Mouse (Mus musculus) embryonic facial prominence, embryonic 13.5 days (tissue): ENCODE results near the gene Slc24a1. TPM values are rescaled to one million over a fixed set of nuclear protein-coding genes. Genes with fewer than 3 reads are reported as not detected.
A peak's percentile ranks its signal among the peaks of the same experiment; 100 is the strongest.

ENCODE experiments used
- ATAC-seq: fragments of 200-750 bp; cut with Nextera tagmentation; 2 replicates; pipeline ENCODE4 v1.8.0; 2017; ENCODE audit warnings: low read depth; ENCODE audit not compliant: insufficient number of reproducible peaks, insufficient read depth, low FRiP score, low TSS enrichment
- H3K27ac ChIP-seq: fragments of 300-500 bp; sonication (generic); 2 replicates; pipeline ENCODE4 v1.5.1; 2015; ENCODE audit warnings: moderate library complexity, mild to moderate bottlenecking, inconsistent platforms
- H3K27me3 ChIP-seq: fragments of 300-500 bp; sonication (generic); 2 replicates; pipeline ENCODE4 v1.6.1; 2015; ENCODE audit warnings: mild to moderate bottlenecking, inconsistent platforms
- H3K36me3 ChIP-seq: fragments of 300-500 bp; sonication (generic); 2 replicates; pipeline ENCODE4 v1.6.1; 2015; ENCODE audit warnings: mild to moderate bottlenecking, inconsistent platforms
- H3K4me1 ChIP-seq: fragments of 300-500 bp; sonication (generic); 2 replicates; pipeline ENCODE4 v1.6.1; 2015; ENCODE audit warnings: inconsistent platforms
- H3K4me2 ChIP-seq: fragments of 300-500 bp; sonication (generic); 2 replicates; pipeline ENCODE4 v1.6.1; 2015; ENCODE audit warnings: moderate library complexity, mild to moderate bottlenecking, inconsistent platforms
- H3K4me3 ChIP-seq: fragments of 300-500 bp; sonication (generic); 2 replicates; pipeline ENCODE4 v1.5.1; 2015; ENCODE audit warnings: mild to moderate bottlenecking, inconsistent platforms
- H3K9ac ChIP-seq: fragments of 300-500 bp; sonication (generic); 2 replicates; pipeline ENCODE4 v1.6.1; 2015; ENCODE audit warnings: mild to moderate bottlenecking, inconsistent platforms
- H3K9me3 ChIP-seq: fragments of 300-500 bp; sonication (generic); 2 replicates; pipeline ENCODE4 v1.6.1; 2016; ENCODE audit warnings: inconsistent platforms
- WGBS: fragments of 180-500 bp; shearing (Covaris S2); methylation state at CpG from one replicate; pipeline ENCODE4 v1.1.7; 2015; ENCODE audit warnings: mixed read lengths; 5-methylcytosine and 5-hydroxymethylcytosine counted together
- microRNA-seq: library from miRNA; unstranded; fragments of <30 nt; microRNA quantifications from one replicate; pipeline ENCODE4, GENCODE M21; 2016
- polyA plus RNA-seq: library from polyadenylated mRNA; unstranded; fragments of >200 nt; fragmentation: Nextera tagmentation; extraction: Ambion mirVana; gene quantifications from 2 replicates; pipeline ENCODE4 v1.2.1, GENCODE M21; 2015

The Slc24a1 gene
- polyA plus RNA-seq, 1 experiment from 2014 or later, result not detected

DNA sequence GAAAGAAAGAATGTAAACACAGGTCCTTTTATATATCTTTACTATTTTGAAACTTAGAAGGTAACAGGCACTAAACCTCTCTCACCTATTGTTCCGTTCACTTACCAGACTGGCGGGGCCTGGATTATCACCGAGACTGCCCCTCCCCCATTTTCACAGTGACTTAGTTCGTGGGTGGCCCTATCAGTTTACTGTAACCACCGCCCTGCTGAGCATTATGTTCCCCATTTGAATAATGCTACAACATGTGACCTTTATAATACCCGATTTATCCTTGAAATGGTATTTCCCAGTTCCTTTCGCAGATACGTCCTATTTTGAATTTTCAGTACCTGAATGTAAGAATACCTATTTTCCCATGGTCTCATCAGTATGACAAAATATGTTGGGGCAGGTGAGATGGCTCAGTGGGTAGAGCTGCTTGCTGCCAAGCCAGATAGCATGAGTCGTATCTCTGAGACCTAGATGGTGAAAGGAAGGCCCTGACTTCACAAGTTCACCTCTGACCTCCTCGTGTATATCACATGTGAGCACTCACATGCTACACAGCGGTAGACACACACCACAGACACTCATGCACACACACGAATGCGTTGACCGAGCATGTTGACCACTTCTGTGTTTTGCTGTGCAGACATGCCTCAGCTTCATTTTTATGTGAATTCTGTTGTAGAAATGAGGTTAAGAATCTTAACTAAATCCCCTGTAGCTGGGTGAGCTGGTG, 46.3 kb downstream of the Slc24a1 start:
- Histone ChIP-seq H3K9me3 (no peaks in the 10 kb centered on the region), H3K4me3 (no peak overlapping the region), H3K4me1 (no peaks in the 10 kb centered on the region), H3K27me3 (no peaks in the 10 kb centered on the region), H3K4me2 (no peak overlapping the region), H3K9ac (no peak overlapping the region), H3K27ac (no peak overlapping the region), H3K36me3 (peaks cover 23% of the 10 kb centered on the region; the same call in 1 of the 2 replicates)
- 84% methylated on average over 14 of the region's 14 CpGs for WGBS
- no peak for ATAC-seq

DNA sequence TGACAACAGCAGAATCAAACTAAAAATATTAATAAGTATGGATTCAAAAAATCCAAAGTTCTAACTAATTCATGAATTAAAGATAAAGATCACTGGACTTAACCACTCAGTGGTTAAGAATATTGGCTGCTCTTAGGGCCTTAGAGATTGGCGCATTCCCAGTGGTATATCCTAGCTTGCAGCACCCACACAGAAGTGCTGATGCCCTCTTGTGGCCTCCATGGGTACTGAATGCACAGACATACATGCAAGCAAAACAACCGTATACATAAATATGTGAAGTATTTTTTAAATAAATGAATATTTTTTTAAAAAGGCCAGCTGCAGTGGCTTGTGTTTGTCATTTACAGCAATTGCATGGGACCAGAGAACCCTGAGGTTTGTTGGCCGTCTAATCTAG, 48.0 kb downstream of the Slc24a1 start:
- Histone ChIP-seq H3K27me3 (no peaks in the 10 kb centered on the region), H3K9me3 (no peaks in the 10 kb centered on the region), H3K9ac (no peak overlapping the region), H3K4me3 (no peak overlapping the region), H3K4me2 (no peak overlapping the region), H3K36me3 (peaks cover 26% of the 10 kb centered on the region), H3K4me1 (no peaks in the 10 kb centered on the region), H3K27ac (no peak overlapping the region)
- 56% methylated on average over 3 of the region's 3 CpGs for WGBS
- no peak for ATAC-seq

DNA sequence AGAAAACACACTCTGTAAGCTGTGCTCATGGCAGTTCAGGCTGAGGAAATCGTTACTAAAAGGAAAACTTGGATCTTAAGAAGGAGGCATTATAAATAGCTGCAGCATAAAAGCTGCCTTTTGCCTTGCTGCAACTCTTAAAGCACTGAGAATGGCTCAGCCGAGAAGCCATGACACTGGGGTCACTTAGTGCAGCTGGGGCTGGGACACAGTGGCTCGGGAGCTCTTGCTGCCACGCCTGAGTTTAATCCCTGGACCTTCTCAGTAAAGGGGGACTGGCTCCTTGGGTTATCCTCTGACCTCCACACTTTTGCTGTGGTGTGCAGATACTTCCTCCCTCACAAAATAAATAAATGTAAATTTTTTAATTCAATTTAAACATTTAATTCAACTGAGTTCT, 48.5 kb downstream of the Slc24a1 start:
- no peak for ATAC-seq
- WGBS, result 39% methylated on average over 4 of the region's 4 CpGs

DNA sequence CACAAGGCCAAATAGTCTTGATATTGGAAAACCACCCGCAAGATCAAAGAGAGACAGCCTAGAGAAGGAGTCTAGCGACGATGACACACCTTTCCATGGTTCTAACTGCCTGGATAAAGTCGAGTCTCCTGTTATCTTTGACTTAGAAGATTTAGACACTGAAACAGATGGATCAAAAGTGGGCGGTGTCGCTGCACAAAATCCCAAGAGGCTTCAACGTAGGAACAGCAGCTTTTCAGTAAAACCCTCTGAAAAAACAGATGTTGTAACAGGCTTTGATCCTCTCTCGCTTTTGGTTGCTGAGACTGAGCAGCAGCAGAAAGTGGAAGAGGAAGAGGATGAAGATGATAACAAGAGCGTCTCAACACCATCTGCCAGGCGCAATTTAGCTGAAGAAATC, 54.8 kb downstream of the Slc24a1 start:
- no peak overlapping the region for H3K9ac ChIP-seq
- H3K4me1 ChIP-seq, result no peaks in the 10 kb centered on the region
- H3K4me3 ChIP-seq, result no peak overlapping the region
- no peaks in the 10 kb centered on the region for H3K9me3 ChIP-seq
- no peak overlapping the region for H3K4me2 ChIP-seq
- ATAC-seq, result no peak
- peaks cover 31% of the 10 kb centered on the region for H3K36me3 ChIP-seq
- H3K27ac ChIP-seq, result no peak overlapping the region
- WGBS, result 85% methylated on average over 10 of the region's 10 CpGs
- no peaks in the 10 kb centered on the region for H3K27me3 ChIP-seq

More for the DNA sequence above, 48.5 kb downstream of the Slc24a1 start:
- no peak overlapping the region for H3K9ac ChIP-seq
- no peak overlapping the region for H3K4me2 ChIP-seq
- H3K4me3 ChIP-seq, result no peak overlapping the region
- no peaks in the 10 kb centered on the region for H3K4me1 ChIP-seq
- H3K27ac ChIP-seq, result peak overlapping the region; percentile 5; the same call in 1 of the 2 replicates
- H3K27me3 ChIP-seq, result no peaks in the 10 kb centered on the region
- no peaks in the 10 kb centered on the region for H3K9me3 ChIP-seq
- H3K36me3 ChIP-seq, result peaks cover 31% of the 10 kb centered on the region

DNA sequence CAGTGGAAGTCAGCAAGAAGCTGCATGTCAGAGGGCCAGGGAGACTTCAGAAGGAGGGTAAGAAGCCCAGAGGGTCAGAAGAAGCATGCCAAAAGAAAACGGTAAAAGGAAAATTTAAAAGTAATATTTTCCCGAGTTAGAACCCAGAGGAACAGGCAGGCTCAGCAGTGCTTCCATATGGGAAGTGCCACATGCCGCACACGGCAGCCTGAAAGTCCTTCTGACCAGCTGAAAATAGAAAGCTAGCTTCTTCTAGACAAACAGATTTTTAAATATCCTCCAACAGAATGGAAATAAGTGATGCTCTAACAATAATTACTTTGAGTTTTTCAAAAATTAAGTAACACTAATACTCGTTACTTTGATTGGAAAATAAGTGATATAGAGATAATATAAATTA, 65.4 kb downstream of the Slc24a1 start:
- Histone ChIP-seq H3K4me3 (no peak overlapping the region), H3K36me3 (peaks cover 8% of the 10 kb centered on the region), H3K27ac (no peak overlapping the region), H3K9me3 (no peaks in the 10 kb centered on the region), H3K9ac (no peak overlapping the region), H3K4me2 (no peak overlapping the region), H3K4me1 (no peaks in the 10 kb centered on the region), H3K27me3 (no peaks in the 10 kb centered on the region)
- no peak for ATAC-seq
- WGBS, result 80% methylated on average over 5 of the region's 5 CpGs

Small RNA genes lying within 50 kb of the gene (microRNA-seq; reads per million reads assigned to microRNA genes)
- not detected for gene Gm25640

Other genes with a start within 250 kb of the Slc24a1 start
- gene Rab11a, start 213.8 kb downstream of the Slc24a1 start, polyA plus RNA-seq, result 293 and 330 TPM in 2 replicates
- gene Dennd4a, start 140.3 kb downstream of the Slc24a1 start, polyA plus RNA-seq, result 10.8 and 12.3 TPM in 2 replicates
- gene Ints14, start 9.3 kb upstream of the Slc24a1 start, polyA plus RNA-seq, result 51.6 and 58.3 TPM in 2 replicates
- 91.3 and 92.1 TPM in 2 replicates for gene Hacd3, start 70.1 kb upstream of the Slc24a1 start, polyA plus RNA-seq
- 36.7 and 37.2 TPM in 2 replicates for gene Dpp8, start 80.8 kb upstream of the Slc24a1 start, polyA plus RNA-seq
- gene Igdcc4, start 149.9 kb upstream of the Slc24a1 start, polyA plus RNA-seq, result 31.0 and 31.7 TPM in 2 replicates
- gene Igdcc3, start 189.6 kb upstream of the Slc24a1 start, polyA plus RNA-seq, result 2.1 and 3.0 TPM in 2 replicates
- gene Parp16, start 243.7 kb upstream of the Slc24a1 start, polyA plus RNA-seq, result 7.1 and 8.1 TPM in 2 replicates